12 mouse cellular contexts compared by ENCODE assay signal in genomic region chr7:89903007-89903406, GRCm38 (mm10). TPM values are rescaled to one million over a fixed set of nuclear protein-coding genes. Genes with fewer than 3 reads are reported as not detected.
DNase-seq lines count a peak whose midpoint lies in the region; ATAC-seq and TF ChIP-seq lines count a peak whose summit lies in the region.
"Had no signal": no experiment of that assay in that cellular context is flagged by ENCODE, and none has a peak within 500 bp of the region (broad histone marks: within the 10 kb centered on the region; RNA-seq: fewer than 3 reads in every experiment).

No protein-coding gene starts in this region.

- 0 out of 2 replicates have a peak, but pooled peaks have one; percentile 40 for ATAC-seq in kidney, embryonic 15.5 days (replicated peaks; ENCODE audit: low FRiP score)
- no peak for ATAC-seq in embryonic facial prominence, embryonic 13.5 days (ENCODE audit: insufficient number of reproducible peaks, insufficient read depth, low FRiP score, low TSS enrichment, low read depth)
- no peak for ATAC-seq in limb, embryonic 14.5 days (ENCODE audit: low FRiP score, low read depth)
- no peak for ATAC-seq in granulocyte monocyte progenitor cell, adult 5-6 weeks (replicated peaks; ENCODE audit: poor library complexity, severe bottlenecking)
- no peak for ATAC-seq in inflammation-experienced regulatory T-cells, adult 6 months
- ATAC-seq: liver, embryonic 12.5 days had no signal

- peak overlapping the region; percentile 19; the same call in 1 of the 2 replicates for H3K4me3 ChIP-seq in kidney, embryonic 15.5 days (replicated peaks)
- peak overlapping the region; percentile 25; the same call in 1 of the 2 replicates for H3K4me3 ChIP-seq in embryonic facial prominence, embryonic 10.5 days
- no peak overlapping the region for H3K4me3 ChIP-seq in embryonic facial prominence, embryonic 13.5 days
- no peak overlapping the region for H3K4me3 ChIP-seq in limb, embryonic 14.5 days (replicated peaks; ENCODE audit: low read length)
- H3K4me3 ChIP-seq: liver, embryonic 12.5 days had no signal

- peaks cover 9% of the 10 kb centered on the region; the same call in 1 of the 2 replicates for H3K4me1 ChIP-seq in kidney, embryonic 15.5 days
- peaks cover 11% of the 10 kb centered on the region for H3K4me1 ChIP-seq in embryonic facial prominence, embryonic 10.5 days
- H3K4me1 ChIP-seq in embryonic facial prominence, embryonic 13.5 days: peaks cover 8% of the 10 kb centered on the region
- H3K4me1 ChIP-seq in limb, embryonic 14.5 days (ENCODE audit: control insufficient read depth, insufficient read depth, low read length): peaks cover 4% of the 10 kb centered on the region

- H3K9me3 ChIP-seq in kidney, embryonic 15.5 days (replicated peaks): no peaks in the 10 kb centered on the region
- no peaks in the 10 kb centered on the region for H3K9me3 ChIP-seq in embryonic facial prominence, embryonic 10.5 days
- H3K9me3 ChIP-seq in embryonic facial prominence, embryonic 13.5 days: no peaks in the 10 kb centered on the region
- no peaks in the 10 kb centered on the region for H3K9me3 ChIP-seq in limb, embryonic 14.5 days (ENCODE audit: control insufficient read depth, low read length)
- H3K9me3 ChIP-seq: liver, embryonic 12.5 days had no signal

- no peak overlapping the region for H3K27ac ChIP-seq in kidney, embryonic 15.5 days
- no peak overlapping the region for H3K27ac ChIP-seq in embryonic facial prominence, embryonic 10.5 days (replicated peaks)
- no peak overlapping the region for H3K27ac ChIP-seq in embryonic facial prominence, embryonic 13.5 days
- no peak overlapping the region for H3K27ac ChIP-seq in limb, embryonic 14.5 days (replicated peaks; ENCODE audit: low read depth, low read length)
- H3K27ac ChIP-seq: liver, embryonic 12.5 days had no signal

- H3K36me3 ChIP-seq in kidney, embryonic 15.5 days: no peaks in the 10 kb centered on the region
- H3K36me3 ChIP-seq in embryonic facial prominence, embryonic 10.5 days (replicated peaks): no peaks in the 10 kb centered on the region
- no peaks in the 10 kb centered on the region for H3K36me3 ChIP-seq in embryonic facial prominence, embryonic 13.5 days
- H3K36me3 ChIP-seq in limb, embryonic 14.5 days (ENCODE audit: control insufficient read depth, insufficient read depth, low read length): no peaks in the 10 kb centered on the region
- H3K36me3 ChIP-seq: liver, embryonic 12.5 days had no signal

- DNase-seq in kidney, postnatal 36 days: no peak
- DNase-seq in embryonic facial prominence, embryonic 10.5 days (ENCODE audit: low spot score): no peak
- no peak for DNase-seq in limb, embryonic 14.5 days (ENCODE audit: low spot score)
- DNase-seq: heart, postnatal 4 days; thymus, postnatal 4 days had no signal

- H3K4me2 ChIP-seq in kidney, embryonic 15.5 days: peak overlapping the region; percentile 51
- peak overlapping the region; percentile 50 for H3K4me2 ChIP-seq in embryonic facial prominence, embryonic 13.5 days
- peak overlapping the region; percentile 25; the same call in 1 of the 2 replicates for H3K4me2 ChIP-seq in limb, embryonic 14.5 days (replicated peaks; ENCODE audit: low read depth, low read length, severe bottlenecking)
- H3K4me2 ChIP-seq: liver, embryonic 12.5 days had no signal

- no peak for TF ChIP-seq POLR2A in limb, embryonic 14.5 days (IDR thresholded peaks at IDR 0.05; ENCODE audit: borderline replicate concordance, extremely low read depth, insufficient read depth, insufficient read length)

- H3K9ac ChIP-seq in kidney, embryonic 15.5 days: 0 out of 2 replicates have a peak overlapping the region, but pooled peaks have one; percentile 23
- H3K9ac ChIP-seq in embryonic facial prominence, embryonic 13.5 days: no peak overlapping the region
- H3K9ac ChIP-seq in limb, embryonic 14.5 days (ENCODE audit: low read depth, low read length, severe bottlenecking): no peak overlapping the region
- H3K9ac ChIP-seq: liver, embryonic 12.5 days had no signal

- no peaks in the 10 kb centered on the region for H3K27me3 ChIP-seq in kidney, embryonic 15.5 days
- H3K27me3 ChIP-seq in embryonic facial prominence, embryonic 10.5 days (replicated peaks; ENCODE audit: low read depth, poor library complexity, severe bottlenecking): no peaks in the 10 kb centered on the region
- no peaks in the 10 kb centered on the region for H3K27me3 ChIP-seq in embryonic facial prominence, embryonic 13.5 days
- H3K27me3 ChIP-seq in limb, embryonic 14.5 days (ENCODE audit: control insufficient read depth, insufficient read depth, low read length): no peaks in the 10 kb centered on the region
- H3K27me3 ChIP-seq: liver, embryonic 12.5 days had no signal

- 78% methylated on average over 8 of the region's 8 CpGs for WGBS in kidney, embryonic 15.5 days
- WGBS in embryonic facial prominence, embryonic 10.5 days: 90% methylated on average over 8 of the region's 8 CpGs
- 78% methylated on average over 8 of the region's 8 CpGs for WGBS in embryonic facial prominence, embryonic 13.5 days
- 78% methylated on average over 8 of the region's 8 CpGs for WGBS in limb, embryonic 14.5 days

RNA-seq across cellular contexts. Expression of gene Ccdc81, which starts 0.4 kb away (rescaled TPM):
- 0.08 and 0.24 TPM in 2 replicates for polyA plus RNA-seq in kidney, embryonic 15.5 days (2015; fragmentation: Nextera tagmentation; extraction: Ambion mirVana)
- polyA plus RNA-seq in embryonic facial prominence, embryonic 10.5 days (2016; fragmentation: Nextera tagmentation; extraction: Ambion mirVana): 0.10 and 0.31 TPM in 2 replicates
- polyA plus RNA-seq in embryonic facial prominence, embryonic 13.5 days (2015; fragmentation: Nextera tagmentation; extraction: Ambion mirVana): 0.23 and 0.31 TPM in 2 replicates
- polyA plus RNA-seq in limb, embryonic 14.5 days (2012; rRNA removed): 0.16 and 0.19 TPM in 2 replicates
- not detected in 2 replicates for polyA plus RNA-seq in limb, embryonic 14.5 days (2014; fragmentation: Nextera tagmentation; extraction: Ambion mirVana)
- total RNA-seq in granulocyte monocyte progenitor cell, adult 5-6 weeks (2014; fragmentation: Nextera tagmentation): not detected in 2 replicates
- total RNA-seq in granulocyte monocyte progenitor cell, adult 5-6 weeks (2017): not detected in 2 replicates
- polyA plus RNA-seq in inflammation-experienced regulatory T-cells, adult 6 months (2017; shearing (Covaris generic)): not detected
- total RNA-seq: heart, postnatal 4 days; megakaryocyte-erythroid progenitor cell, adult 5-6 weeks had no signal
- polyA plus RNA-seq: liver, embryonic 12.5 days; small intestine, adult 2 months had no signal

RNA-seq across cellular contexts. Expression of gene Hikeshi, which starts 38.0 kb away (rescaled TPM):
- 134 and 152 TPM in 2 replicates for polyA plus RNA-seq in kidney, embryonic 15.5 days (2015; fragmentation: Nextera tagmentation; extraction: Ambion mirVana)
- polyA plus RNA-seq in embryonic facial prominence, embryonic 10.5 days (2016; fragmentation: Nextera tagmentation; extraction: Ambion mirVana): 149 and 159 TPM in 2 replicates
- polyA plus RNA-seq in embryonic facial prominence, embryonic 13.5 days (2015; fragmentation: Nextera tagmentation; extraction: Ambion mirVana): 132 TPM in 2 replicates
- polyA plus RNA-seq in limb, embryonic 14.5 days (2012; rRNA removed): 69.6 and 71.4 TPM in 2 replicates
- 124 and 126 TPM in 2 replicates for polyA plus RNA-seq in limb, embryonic 14.5 days (2014; fragmentation: Nextera tagmentation; extraction: Ambion mirVana)
- 50.9 and 57.8 TPM in 2 replicates for total RNA-seq in granulocyte monocyte progenitor cell, adult 5-6 weeks (2014; fragmentation: Nextera tagmentation)
- 98.2 and 108 TPM in 2 replicates for total RNA-seq in granulocyte monocyte progenitor cell, adult 5-6 weeks (2017)
- polyA plus RNA-seq in inflammation-experienced regulatory T-cells, adult 6 months (2017; shearing (Covaris generic)): 100 to 1,000 TPM in 1 of 3 experiments, 10 to 100 TPM in 2; 67.1 to 106 (median 76.4) TPM

Comparison
In these comparisons a context has a peak if more than half of its experiments do, and no peak if none do; other contexts are left out.
1. H3K4me3 ChIP-seq: peak in kidney, embryonic 15.5 days (single experiment) and embryonic facial prominence, embryonic 10.5 days (single experiment); none in embryonic facial prominence, embryonic 13.5 days (single experiment) and limb, embryonic 14.5 days (single experiment).
2. Peak in every context shown above with its lines, with median percentiles within 50 percentile points of each other: H3K4me2 ChIP-seq.